Mouse (Mus musculus) kidney, embryonic 14.5 days (tissue): Measurements from ENCODE around the gene Mad1l1. TPM values are rescaled to one million over a fixed set of nuclear protein-coding genes. Genes with fewer than 3 reads are reported as not detected.
A peak's percentile ranks its signal among the peaks of the same experiment; 100 is the strongest.

Source experiments
- ATAC-seq: fragments of 200-750 bp; cut with Nextera tagmentation; 2 replicates; pipeline ENCODE4 v1.8.0; 2017; ENCODE audit warnings: moderate number of reproducible peaks, mild to moderate bottlenecking, moderate TSS enrichment, moderate library complexity; ENCODE audit not compliant: low FRiP score, low TSS enrichment
- H3K27ac ChIP-seq: fragments of 300-500 bp; sonication (generic); 2 replicates; pipeline ENCODE4 v1.5.1; 2014; ENCODE audit warnings: low read depth, mild to moderate bottlenecking, low read length, moderate library complexity, mixed read lengths
- H3K27me3 ChIP-seq: fragments of 300-500 bp; sonication (generic); 2 replicates; pipeline ENCODE4 v1.6.1; 2014; ENCODE audit warnings: mild to moderate bottlenecking, low read length; ENCODE audit not compliant: control insufficient read depth, insufficient read depth
- H3K36me3 ChIP-seq: fragments of 300-500 bp; sonication (generic); 2 replicates; pipeline ENCODE4 v1.6.1; 2014; ENCODE audit warnings: low read length, mixed read lengths; ENCODE audit not compliant: control insufficient read depth, insufficient read depth
- H3K4me1 ChIP-seq: fragments of 300-500 bp; sonication (generic); 2 replicates; pipeline ENCODE4 v1.6.1; 2014; ENCODE audit warnings: low read length, mixed read lengths; ENCODE audit not compliant: control insufficient read depth, insufficient read depth
- H3K4me2 ChIP-seq: fragments of 300-500 bp; sonication (generic); replicated peaks from 2 replicates; pipeline ENCODE4 v1.6.1; 2014; ENCODE audit warnings: low read depth, mild to moderate bottlenecking, low read length
- H3K4me3 ChIP-seq: fragments of 300-500 bp; sonication (generic); 2 replicates; pipeline ENCODE4 v1.5.1; 2014; ENCODE audit warnings: mild to moderate bottlenecking, low read length
- H3K9ac ChIP-seq: fragments of 300-500 bp; sonication (generic); 2 replicates; pipeline ENCODE4 v1.6.1; 2014; ENCODE audit warnings: low read depth, mild to moderate bottlenecking, low read length, moderate library complexity
- H3K9me3 ChIP-seq: fragments of 300-500 bp; sonication (generic); 2 replicates; pipeline ENCODE4 v1.6.1; 2016; ENCODE audit warnings: low read length; ENCODE audit not compliant: control insufficient read depth
- WGBS: fragments of 180-500 bp; shearing (Covaris S2); extraction: QIAGEN DNeasy Blood & Tissue Kit; methylation state at CpG from one replicate; pipeline ENCODE4 v1.1.7; 2014; 5-methylcytosine and 5-hydroxymethylcytosine counted together
- polyA plus RNA-seq: library from polyadenylated mRNA; unstranded; fragments of >200 nt; fragmentation: Nextera tagmentation; extraction: Ambion mirVana; gene quantifications from 2 replicates; pipeline ENCODE4 v1.2.1, GENCODE M21; 2014

Gene Mad1l1
- polyA plus RNA-seq, 1 experiment from 2014 or later = 47.4 TPM

- peak; percentile 86 for ATAC-seq
- peak overlapping the region; percentile 0; the same call in 1 of the 2 replicates for H3K9ac ChIP-seq
These were observed 112.5 kb downstream of the Mad1l1 start for GRCm38 (mm10) chr5:140208743-140209409.

DNA sequence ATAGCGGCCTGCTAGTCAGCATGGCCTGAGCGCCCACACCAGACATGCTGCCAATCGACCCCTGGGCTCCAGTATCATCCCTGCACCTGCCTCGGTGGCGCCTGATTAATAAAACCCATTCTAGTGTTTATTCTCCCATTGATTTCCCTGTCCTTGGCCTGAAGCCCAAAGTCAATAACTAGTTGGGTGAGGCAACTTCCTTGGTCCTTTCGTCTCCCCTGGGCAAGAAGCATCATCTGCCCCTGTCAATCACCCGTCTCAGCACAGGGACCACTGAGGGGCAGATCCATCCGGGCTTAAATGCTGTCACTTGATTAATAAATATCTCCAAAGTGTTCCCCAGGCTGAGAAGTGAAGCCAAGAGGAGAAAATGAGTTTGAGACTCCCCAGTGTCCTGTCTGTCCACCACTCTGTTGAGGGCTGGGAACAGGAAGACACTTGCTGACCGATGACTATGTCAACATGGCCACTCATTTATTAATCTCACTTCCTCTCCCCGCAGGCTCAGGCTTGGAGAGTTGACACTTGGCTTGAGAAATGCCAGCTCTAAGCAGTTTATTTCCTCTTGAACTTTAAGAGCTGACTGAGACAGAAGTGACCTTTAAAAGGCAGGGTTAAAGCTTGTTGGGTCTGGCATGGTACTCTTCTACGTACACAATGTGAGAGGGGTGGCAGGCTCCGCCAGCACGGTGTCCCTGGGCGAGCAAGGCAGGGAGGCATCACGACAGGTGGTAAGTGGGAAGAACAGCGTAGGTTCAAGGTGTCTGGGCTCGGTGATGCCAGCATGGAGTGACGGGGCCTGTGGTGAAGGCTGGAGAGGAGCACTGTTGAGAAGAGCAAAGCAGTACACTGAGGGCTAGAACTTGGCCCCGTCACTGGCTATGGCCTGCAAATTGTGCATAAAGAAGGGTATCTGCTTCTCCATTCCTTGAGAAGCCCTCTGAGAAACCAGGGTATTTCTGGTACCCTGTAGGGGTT lies 114.3 kb downstream of the Mad1l1 start:
- no peak overlapping the region for H3K4me3 ChIP-seq
- no peak overlapping the region for H3K9ac ChIP-seq
- H3K4me1 ChIP-seq = peaks cover 16% of the 10 kb centered on the region
- no peaks in the 10 kb centered on the region for H3K36me3 ChIP-seq
- WGBS = 90% methylated on average over 19 of the region's 19 CpGs
- no peaks in the 10 kb centered on the region for H3K27me3 ChIP-seq
- ATAC-seq = no peak
- H3K9me3 ChIP-seq = no peaks in the 10 kb centered on the region
- no peak overlapping the region for H3K27ac ChIP-seq
- no peak overlapping the region for H3K4me2 ChIP-seq

More at GRCm38 (mm10) chr5:140208743-140209409, 112.5 kb downstream of the Mad1l1 start:
- peak overlapping the region; percentile 12; the same call in 1 of the 2 replicates for H3K4me2 ChIP-seq
- no peaks in the 10 kb centered on the region for H3K27me3 ChIP-seq
- 22% methylated on average over 19 of the region's 19 CpGs for WGBS
- peaks cover 16% of the 10 kb centered on the region for H3K4me1 ChIP-seq
- H3K36me3 ChIP-seq = no peaks in the 10 kb centered on the region
- peak overlapping the region; percentile 69 for H3K27ac ChIP-seq
- no peak overlapping the region for H3K4me3 ChIP-seq
- no peaks in the 10 kb centered on the region for H3K9me3 ChIP-seq

- peaks cover 16% of the 10 kb centered on the region for H3K4me1 ChIP-seq
- no peak overlapping the region for H3K4me3 ChIP-seq
- no peaks in the 10 kb centered on the region for H3K9me3 ChIP-seq
- no peaks in the 10 kb centered on the region for H3K36me3 ChIP-seq
- ATAC-seq = no peak
- no peak overlapping the region for H3K9ac ChIP-seq
- H3K27ac ChIP-seq = no peak overlapping the region
- H3K27me3 ChIP-seq = no peaks in the 10 kb centered on the region
- 88% methylated on average over 2 of the region's 2 CpGs for WGBS
- no peak overlapping the region for H3K4me2 ChIP-seq
These were observed 115.4 kb downstream of the Mad1l1 start for GRCm38 (mm10) chr5:140205991-140206390.

GRCm38 (mm10) chr5:140204465-140204864 lies 116.9 kb downstream of the Mad1l1 start:
- WGBS = 73% methylated on average over 3 of the region's 3 CpGs
- no peak overlapping the region for H3K4me2 ChIP-seq
- no peaks in the 10 kb centered on the region for H3K36me3 ChIP-seq
- no peak overlapping the region for H3K27ac ChIP-seq
- H3K4me1 ChIP-seq = peaks cover 16% of the 10 kb centered on the region
- no peaks in the 10 kb centered on the region for H3K9me3 ChIP-seq
- H3K9ac ChIP-seq = no peak overlapping the region
- ATAC-seq = no peak
- H3K4me3 ChIP-seq = no peak overlapping the region
- H3K27me3 ChIP-seq = no peaks in the 10 kb centered on the region

GRCm38 (mm10) chr5:140204037-140204436 lies 117.3 kb downstream of the Mad1l1 start:
- 93% methylated on average over 5 of the region's 5 CpGs for WGBS
- no peaks in the 10 kb centered on the region for H3K9me3 ChIP-seq
- no peak overlapping the region for H3K27ac ChIP-seq
- no peaks in the 10 kb centered on the region for H3K27me3 ChIP-seq
- H3K4me3 ChIP-seq = no peak overlapping the region
- no peak overlapping the region for H3K9ac ChIP-seq
- H3K36me3 ChIP-seq = no peaks in the 10 kb centered on the region
- peaks cover 12% of the 10 kb centered on the region for H3K4me1 ChIP-seq
- no peak overlapping the region for H3K4me2 ChIP-seq
- no peak for ATAC-seq

DNA sequence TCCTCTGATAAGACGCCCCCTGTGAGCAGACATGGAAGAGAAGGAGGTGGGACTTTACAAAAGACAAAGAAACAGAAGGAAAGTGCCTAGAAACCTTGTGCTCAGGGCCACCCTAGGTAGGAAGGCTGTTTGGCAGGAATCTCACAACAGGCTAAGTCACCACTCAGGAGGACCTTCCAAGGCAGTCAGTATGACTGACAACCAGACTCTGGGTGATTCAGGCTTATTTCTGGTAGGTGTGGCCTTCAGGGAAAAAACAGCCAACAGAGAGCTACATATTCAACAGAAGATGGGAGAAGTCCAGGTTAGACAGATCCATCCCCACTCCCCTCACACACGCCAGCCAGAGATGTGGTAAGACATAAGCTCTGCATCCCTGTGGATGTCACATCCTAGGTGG lies 118.9 kb downstream of the Mad1l1 start:
- H3K27ac ChIP-seq = no peak overlapping the region
- H3K9me3 ChIP-seq = no peaks in the 10 kb centered on the region
- WGBS = 84% methylated on average over 2 of the region's 2 CpGs
- no peaks in the 10 kb centered on the region for H3K27me3 ChIP-seq
- H3K4me3 ChIP-seq = no peak overlapping the region
- peaks cover 6% of the 10 kb centered on the region; the same call in 1 of the 2 replicates for H3K4me1 ChIP-seq
- no peak overlapping the region for H3K4me2 ChIP-seq
- H3K9ac ChIP-seq = no peak overlapping the region
- ATAC-seq = no peak
- no peaks in the 10 kb centered on the region for H3K36me3 ChIP-seq

DNA sequence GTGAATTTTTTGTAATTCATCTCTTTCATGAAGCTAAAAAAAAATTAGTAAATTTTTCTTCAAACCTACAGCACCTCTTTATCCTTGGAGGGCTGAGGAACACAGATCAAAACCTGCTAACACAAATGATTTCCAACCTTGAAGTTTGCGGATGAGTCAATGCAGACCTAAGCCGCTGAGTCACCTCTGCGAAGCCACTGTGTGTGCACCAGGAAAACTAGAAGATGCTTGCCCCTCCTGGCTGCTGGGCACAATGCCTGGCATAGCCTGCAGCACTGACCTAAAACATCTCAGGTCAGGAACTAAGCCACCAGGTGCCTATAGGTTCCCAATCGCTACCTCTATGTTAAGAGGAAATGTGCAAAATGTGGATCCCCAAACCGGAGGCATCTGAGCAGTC lies 119.8 kb downstream of the Mad1l1 start:
- Histone ChIP-seq H3K4me2 (no peak overlapping the region), H3K36me3 (no peaks in the 10 kb centered on the region), H3K9me3 (no peaks in the 10 kb centered on the region), H3K9ac (no peak overlapping the region), H3K4me1 (0 out of 2 replicates have a peak, but pooled peaks cover 3% of the 10 kb centered on the region), H3K27ac (no peak overlapping the region), H3K27me3 (no peaks in the 10 kb centered on the region), H3K4me3 (no peak overlapping the region)
- 87% methylated on average over 5 of the region's 5 CpGs for WGBS
- no peak for ATAC-seq

DNA sequence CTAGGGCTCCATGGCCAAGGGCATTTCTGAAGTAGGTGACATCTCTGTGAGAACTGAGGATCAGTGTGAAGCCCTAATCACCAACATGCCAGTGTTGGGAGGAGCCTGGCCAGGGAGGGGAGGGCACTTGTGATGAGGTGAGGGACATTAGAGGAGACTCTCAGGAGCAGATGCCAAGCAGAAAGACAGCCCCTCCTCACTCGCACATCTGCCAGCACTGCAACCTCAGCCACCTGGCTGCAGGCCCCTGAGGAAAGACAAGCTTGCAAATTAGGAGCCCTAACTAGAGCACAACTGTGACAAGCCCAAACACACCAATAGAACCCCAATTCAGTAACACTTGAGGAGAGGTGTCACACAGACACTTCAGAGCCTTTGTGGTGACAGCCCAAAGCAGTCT lies 120.2 kb downstream of the Mad1l1 start:
- Histone ChIP-seq H3K4me1 (0 out of 2 replicates have a peak, but pooled peaks cover 3% of the 10 kb centered on the region), H3K27me3 (no peaks in the 10 kb centered on the region), H3K4me2 (no peak overlapping the region), H3K27ac (no peak overlapping the region), H3K36me3 (no peaks in the 10 kb centered on the region), H3K9me3 (no peaks in the 10 kb centered on the region), H3K4me3 (no peak overlapping the region), H3K9ac (no peak overlapping the region)
- WGBS = 40% methylated on average over 1 of the region's 1 CpGs
- ATAC-seq = no peak
